In the genomic region with DNA sequence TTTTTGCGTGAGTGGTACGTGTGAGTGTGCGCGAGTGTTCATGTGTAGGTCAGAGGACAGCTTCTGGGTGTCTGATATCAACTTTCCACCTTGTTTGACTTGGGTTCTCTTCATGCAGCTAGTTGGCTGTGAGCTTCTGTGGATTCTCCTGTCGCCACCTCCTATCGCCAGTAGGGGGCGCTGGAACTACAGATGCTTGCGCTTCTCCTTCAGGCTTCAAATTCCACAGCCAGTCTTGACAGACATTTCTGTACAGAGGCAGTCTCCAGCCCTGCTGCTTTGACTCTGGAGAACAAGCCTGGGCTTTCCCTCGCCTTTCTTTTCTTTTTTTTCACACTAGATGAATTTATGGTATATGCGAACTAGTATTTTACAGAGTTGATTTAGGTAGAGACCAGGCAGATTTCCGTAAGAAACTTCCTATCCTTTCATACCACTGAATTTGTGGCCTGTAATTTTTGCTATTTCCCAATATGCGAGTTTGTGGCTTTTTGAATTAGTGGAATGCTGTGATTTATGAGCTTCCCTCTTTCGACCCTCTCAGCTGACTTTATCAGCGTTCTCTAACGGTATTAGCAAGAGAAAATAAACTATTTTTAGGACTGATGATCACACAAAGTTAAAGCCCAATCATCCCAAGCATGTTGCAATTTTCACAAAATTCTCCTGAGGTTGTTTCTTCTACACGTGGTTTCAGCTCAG, we compare ENCODE assay signal across 9 mouse cellular contexts.
A peak's percentile ranks its signal among the peaks of the same experiment; 100 is the strongest.
DNase-seq lines count a peak whose midpoint lies in the region; ATAC-seq and TF ChIP-seq lines count a peak whose summit lies in the region.
"Had no signal": no experiment of that assay in that cellular context is flagged by ENCODE, and none has a peak within 500 bp of the region (broad histone marks: within the 10 kb centered on the region; RNA-seq: fewer than 3 reads in every experiment).

No protein-coding gene starts in this region.

- H3K4me1 ChIP-seq in ES-Bruce4 (ENCODE audit: control insufficient read depth, insufficient read depth, low read length): no peaks in the 10 kb centered on the region
- no peaks in the 10 kb centered on the region for H3K4me1 ChIP-seq in lung, embryonic 14.5 days (ENCODE audit: insufficient read depth)

- H3K9ac ChIP-seq in ES-Bruce4 (ENCODE audit: low read depth, poor library complexity, severe bottlenecking): no peak overlapping the region
- H3K9ac ChIP-seq in lung, embryonic 14.5 days: no peak overlapping the region

- H3K27ac ChIP-seq in ES-Bruce4 (ENCODE audit: insufficient read depth, low read length): no peak overlapping the region
- no peak overlapping the region for H3K27ac ChIP-seq in lung, embryonic 14.5 days (ENCODE audit: low read depth)
- H3K27ac ChIP-seq: macrophage had no signal

- WGBS in large intestine, adult 2 months: 42% methylated on average over 16 of the region's 16 CpGs
- WGBS in lung, embryonic 14.5 days: 23% methylated on average over 16 of the region's 16 CpGs

- no peak for TF ChIP-seq POLR2A in ES-Bruce4 (IDR thresholded peaks at IDR 0.05; ENCODE audit: insufficient read depth, low read length)

- H3K9me3 ChIP-seq in ES-Bruce4 (replicated peaks; ENCODE audit: control insufficient read depth, insufficient read depth, low read length, poor library complexity, severe bottlenecking): no peaks in the 10 kb centered on the region
- no peaks in the 10 kb centered on the region for H3K9me3 ChIP-seq in lung, embryonic 14.5 days (ENCODE audit: low read depth, low read length)

- TF ChIP-seq CTCF in ES-Bruce4 (IDR thresholded peaks at IDR 0.05; ENCODE audit: low read depth, low read length): peak; percentile 84
- peak; percentile 95 for TF ChIP-seq CTCF in lung, embryonic 14.5 days (IDR thresholded peaks at IDR 0.05; ENCODE audit: low read depth)

- no peaks in the 10 kb centered on the region for H3K27me3 ChIP-seq in ES-Bruce4 (ENCODE audit: control insufficient read depth, insufficient read depth, low read length, poor library complexity, severe bottlenecking)
- H3K27me3 ChIP-seq in lung, embryonic 14.5 days (ENCODE audit: insufficient read depth, low read length): no peaks in the 10 kb centered on the region

- H3K4me2 ChIP-seq in lung, embryonic 14.5 days: no peak overlapping the region

- no peak overlapping the region for H3K4me3 ChIP-seq in ES-Bruce4 (ENCODE audit: low read depth, low read length)
- H3K4me3 ChIP-seq in lung, embryonic 14.5 days (ENCODE audit: low read depth, low read length): no peak overlapping the region

- no peaks in the 10 kb centered on the region for H3K36me3 ChIP-seq in ES-Bruce4 (ENCODE audit: control insufficient read depth, insufficient read depth, low read length, poor library complexity, severe bottlenecking)
- H3K36me3 ChIP-seq in lung, embryonic 14.5 days (ENCODE audit: insufficient read depth): no peaks in the 10 kb centered on the region

- peak; percentile 42 for DNase-seq in adrenal gland, adult 8-10 months
- DNase-seq in embryo, embryonic 10.5 days (ENCODE audit: low spot score): peak; percentile 90
- peak; percentile 56 to 72 for DNase-seq in gastrocnemius, postnatal 4 days (ENCODE audit: low spot score in 2 of 2)
- DNase-seq in large intestine, adult 2 months (ENCODE audit: low read depth, low spot score): peak; percentile 56
- peak; percentile 95 for DNase-seq in lung, embryonic 14.5 days
- DNase-seq in right cerebral cortex, postnatal 14 days: peak; percentile 85

- no peak for TF ChIP-seq EP300 in ES-Bruce4 (IDR thresholded peaks at IDR 0.05; ENCODE audit: insufficient read depth, low read depth, low read length)

- ATAC-seq in lung, embryonic 14.5 days (ENCODE audit: insufficient read depth): peak; percentile 49; the same call in 1 of the 2 replicates
- no peak for ATAC-seq in erythroblast, adult 5-6 weeks (replicated peaks; ENCODE audit: low FRiP score, poor library complexity, severe bottlenecking)

Comparison
In these comparisons a context has a peak if more than half of its experiments do, and no peak if none do; other contexts are left out.
1. DNase-seq: peak in every context shown above with its lines; median percentile 95 in lung, embryonic 14.5 days; 90 in embryo, embryonic 10.5 days; 85 in right cerebral cortex, postnatal 14 days; 64 in gastrocnemius, postnatal 4 days; 56 in large intestine, adult 2 months; 42 in adrenal gland, adult 8-10 months.